Mouse (Mus musculus): Measurements from ENCODE around the gene Agap1. TPM values are rescaled to one million over a fixed set of nuclear protein-coding genes. Genes with fewer than 3 reads are reported as not detected.

The Agap1 gene
- polyA plus RNA-seq, 1 experiment from 2014 or later: 10.8 TPM

DNA sequence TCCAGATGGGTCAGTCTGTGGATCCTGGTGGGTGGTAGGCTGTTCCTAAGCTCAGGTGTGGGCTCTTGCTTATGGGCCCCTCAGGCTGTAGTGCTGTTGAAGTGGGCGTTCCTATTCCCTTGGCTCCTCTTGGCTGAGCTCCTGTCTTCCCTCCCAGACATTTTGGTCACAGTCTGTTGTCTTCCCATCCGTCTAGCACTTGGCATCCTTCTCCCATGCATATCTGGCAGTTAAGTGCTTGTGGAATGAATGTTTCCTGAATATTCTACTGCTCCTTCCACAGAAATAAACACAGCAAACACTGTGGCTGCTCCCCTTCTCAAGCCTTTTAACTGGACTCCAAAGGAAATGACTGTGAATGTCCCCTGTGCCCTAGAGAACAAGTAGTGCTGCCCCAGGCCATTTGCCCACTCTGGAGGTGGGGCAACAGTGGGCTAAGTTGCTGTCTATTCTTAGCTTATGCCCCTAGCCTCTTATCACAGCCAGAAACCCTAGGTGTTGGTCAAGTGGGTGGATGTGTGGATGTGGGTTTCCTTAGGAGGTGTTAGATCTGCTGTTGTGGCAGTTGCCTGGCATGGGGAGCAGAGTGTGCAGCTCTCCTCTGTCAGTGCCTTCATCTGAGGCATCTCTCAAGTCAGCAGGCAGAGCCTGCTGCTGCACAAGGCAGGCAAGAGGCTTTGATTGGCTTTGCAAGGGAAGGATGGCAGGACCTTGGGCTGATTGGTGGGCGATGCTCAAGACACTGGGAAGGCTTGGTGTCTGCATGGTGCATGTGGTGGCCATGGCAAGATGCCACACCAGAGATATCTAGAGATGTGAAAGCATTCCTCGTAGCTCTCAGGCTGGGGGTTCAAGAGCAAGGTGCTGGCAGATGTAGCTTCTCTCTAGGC lies 24.2 kb downstream of the Agap1 start:
- Histone ChIP-seq H3K4me2 (no peak overlapping the region), H3K9ac (ENCODE audit: low read depth, low read length) (no peak overlapping the region), H3K27ac (ENCODE audit: low read depth, low read length) (no peak overlapping the region), H3K9me3 (replicated peaks; ENCODE audit: control insufficient read depth, low read length) (no peaks in the 10 kb centered on the region), H3K4me3 (ENCODE audit: low read depth, low read length) (no peak overlapping the region), H3K36me3 (ENCODE audit: control insufficient read depth, insufficient read depth, low read length) (no peaks in the 10 kb centered on the region), H3K4me1 (ENCODE audit: control insufficient read depth, insufficient read depth, low read length) (peaks cover 29% of the 10 kb centered on the region), H3K27me3 (ENCODE audit: control insufficient read depth, insufficient read depth, low read length) (no peaks in the 10 kb centered on the region)
- 72% methylated on average over 4 of the region's 4 CpGs for WGBS (ENCODE audit: insufficient replicate concordance)
- no peak for ATAC-seq (replicated peaks; ENCODE audit: insufficient number of reproducible peaks, low FRiP score, low TSS enrichment)

DNA sequence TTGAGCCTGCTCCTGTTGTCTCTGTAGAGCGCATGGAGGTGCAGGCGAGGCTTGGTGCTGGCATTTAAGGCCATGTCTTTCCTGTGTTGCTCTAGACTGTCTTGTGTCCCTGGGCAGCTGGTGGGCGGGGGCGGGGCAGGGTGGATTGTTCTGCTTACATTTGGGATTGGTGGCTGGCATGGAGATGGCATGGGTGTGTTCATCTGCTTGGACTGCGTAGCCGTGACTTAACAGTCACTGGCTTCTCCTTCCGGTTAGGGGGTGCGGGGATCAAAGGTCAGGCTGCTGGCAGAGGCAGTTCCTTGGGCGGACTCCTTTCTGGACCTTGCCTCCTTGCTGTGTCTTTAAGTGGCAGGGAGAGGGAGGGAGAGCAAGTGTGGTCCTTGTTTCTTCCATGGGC lies 26.5 kb downstream of the Agap1 start:
- no peak overlapping the region for H3K27ac ChIP-seq (ENCODE audit: low read depth, low read length)
- H3K9me3 ChIP-seq (replicated peaks; ENCODE audit: control insufficient read depth, low read length): no peaks in the 10 kb centered on the region
- H3K4me1 ChIP-seq (ENCODE audit: control insufficient read depth, insufficient read depth, low read length): peaks cover 31% of the 10 kb centered on the region
- no peak overlapping the region for H3K4me3 ChIP-seq (ENCODE audit: low read depth, low read length)
- no peak overlapping the region for H3K9ac ChIP-seq (ENCODE audit: low read depth, low read length)
- H3K4me2 ChIP-seq: no peak overlapping the region
- ATAC-seq (replicated peaks; ENCODE audit: insufficient number of reproducible peaks, low FRiP score, low TSS enrichment): no peak
- H3K27me3 ChIP-seq (ENCODE audit: control insufficient read depth, insufficient read depth, low read length): no peaks in the 10 kb centered on the region
- no peaks in the 10 kb centered on the region for H3K36me3 ChIP-seq (ENCODE audit: control insufficient read depth, insufficient read depth, low read length)
- 83% methylated on average over 9 of the region's 9 CpGs for WGBS (ENCODE audit: insufficient replicate concordance)

DNA sequence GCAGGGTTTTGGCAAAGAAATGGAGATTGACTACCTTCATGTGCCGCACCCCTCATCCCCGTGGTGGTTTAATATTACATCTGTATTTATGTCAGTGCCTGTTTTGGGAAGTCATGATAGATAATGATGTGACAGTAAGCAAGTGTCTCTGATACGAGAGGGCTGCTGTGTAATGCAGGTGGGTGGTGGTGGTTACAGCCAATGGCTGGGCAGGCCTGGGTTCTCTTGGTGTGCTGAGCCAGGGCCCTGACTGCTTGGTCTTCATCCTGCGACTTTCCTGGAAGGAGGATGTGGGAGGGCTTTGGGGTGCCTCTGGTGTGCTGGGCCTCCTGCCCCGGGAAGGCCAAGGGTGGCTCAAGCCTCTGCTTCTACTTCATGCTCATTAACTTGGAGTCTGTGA lies 28.2 kb downstream of the Agap1 start:
- H3K27ac ChIP-seq (ENCODE audit: low read depth, low read length): no peak overlapping the region
- no peaks in the 10 kb centered on the region for H3K27me3 ChIP-seq (ENCODE audit: control insufficient read depth, insufficient read depth, low read length)
- H3K9me3 ChIP-seq (replicated peaks; ENCODE audit: control insufficient read depth, low read length): no peaks in the 10 kb centered on the region
- H3K4me2 ChIP-seq: no peak overlapping the region
- no peak overlapping the region for H3K4me3 ChIP-seq (ENCODE audit: low read depth, low read length)
- no peak for ATAC-seq (replicated peaks; ENCODE audit: insufficient number of reproducible peaks, low FRiP score, low TSS enrichment)
- no peak overlapping the region for H3K9ac ChIP-seq (ENCODE audit: low read depth, low read length)
- H3K4me1 ChIP-seq (ENCODE audit: control insufficient read depth, insufficient read depth, low read length): peaks cover 31% of the 10 kb centered on the region
- H3K36me3 ChIP-seq (ENCODE audit: control insufficient read depth, insufficient read depth, low read length): no peaks in the 10 kb centered on the region
- WGBS (ENCODE audit: insufficient replicate concordance): 60% methylated on average over 5 of the region's 5 CpGs

DNA sequence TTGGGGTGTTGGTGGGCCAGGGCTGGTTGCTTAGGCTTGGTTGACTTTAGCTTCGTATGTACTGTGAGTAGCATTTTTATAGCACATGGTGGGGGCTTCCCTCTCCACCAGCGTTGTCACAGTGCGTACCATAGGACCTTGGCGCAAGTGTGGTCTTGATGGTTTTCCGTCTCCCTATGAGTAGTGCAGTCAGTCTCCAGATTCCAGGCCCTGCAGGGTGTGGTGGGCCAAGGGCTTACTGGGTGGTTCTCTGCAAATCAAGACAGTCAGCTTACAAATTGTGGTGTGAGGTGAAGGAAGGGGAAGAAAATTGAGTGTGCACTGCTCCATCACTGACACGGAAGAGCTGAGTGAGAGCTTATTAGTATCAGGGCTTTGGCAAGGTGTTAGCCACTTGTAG lies 32.3 kb downstream of the Agap1 start:
- ATAC-seq (replicated peaks; ENCODE audit: insufficient number of reproducible peaks, low FRiP score, low TSS enrichment): no peak
- Histone ChIP-seq H3K4me2 (no peak overlapping the region), H3K4me3 (ENCODE audit: low read depth, low read length) (no peak overlapping the region), H3K36me3 (ENCODE audit: control insufficient read depth, insufficient read depth, low read length) (no peaks in the 10 kb centered on the region), H3K4me1 (ENCODE audit: control insufficient read depth, insufficient read depth, low read length) (peaks cover 24% of the 10 kb centered on the region), H3K9me3 (replicated peaks; ENCODE audit: control insufficient read depth, low read length) (no peaks in the 10 kb centered on the region), H3K9ac (ENCODE audit: low read depth, low read length) (no peak overlapping the region), H3K27me3 (ENCODE audit: control insufficient read depth, insufficient read depth, low read length) (no peaks in the 10 kb centered on the region), H3K27ac (ENCODE audit: low read depth, low read length) (no peak overlapping the region)
- 91% methylated on average over 6 of the region's 6 CpGs for WGBS (ENCODE audit: insufficient replicate concordance)

DNA sequence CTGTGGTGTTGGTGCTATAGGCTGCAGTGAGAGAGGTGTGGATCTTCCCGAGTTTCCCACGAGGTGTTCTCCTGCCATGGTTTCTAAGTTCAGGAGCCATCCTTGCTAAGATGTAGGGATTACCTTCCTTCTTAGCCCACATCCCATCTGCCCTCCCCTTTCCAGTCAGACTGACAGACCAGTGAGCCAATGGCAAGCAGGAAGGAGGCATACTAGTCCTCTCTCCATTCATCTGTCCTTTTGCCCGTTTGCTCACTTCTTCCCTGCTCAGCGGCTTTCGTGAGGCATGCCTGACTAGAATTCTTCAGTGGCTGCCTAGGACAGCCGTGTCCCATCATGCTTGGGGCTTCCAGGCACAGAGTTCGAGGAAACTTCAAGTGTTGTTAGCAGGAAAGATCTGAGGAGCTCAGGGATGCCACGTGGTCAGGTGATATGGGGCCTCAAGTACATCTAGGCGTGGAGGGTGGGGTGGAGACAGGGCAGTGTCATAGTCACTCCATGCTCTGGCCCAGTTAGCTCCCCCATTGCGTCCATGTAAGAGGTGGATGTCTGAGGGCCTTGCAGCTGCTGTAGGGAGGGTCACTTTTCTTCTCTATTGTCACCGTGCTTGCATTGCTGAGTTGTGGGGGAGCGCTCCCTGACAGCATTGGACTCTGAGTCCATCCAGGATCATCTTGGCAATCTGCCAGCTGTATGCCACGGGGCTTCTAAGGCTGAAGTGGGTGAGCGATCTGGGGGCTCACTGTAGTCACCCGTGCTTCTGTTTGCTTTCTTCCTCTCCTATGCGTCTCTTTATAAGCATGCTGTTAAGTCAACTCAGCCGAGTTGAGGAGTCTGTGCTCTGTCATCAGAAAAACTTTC lies 34.7 kb downstream of the Agap1 start:
- no peaks in the 10 kb centered on the region for H3K9me3 ChIP-seq (replicated peaks; ENCODE audit: control insufficient read depth, low read length)
- ATAC-seq (replicated peaks; ENCODE audit: insufficient number of reproducible peaks, low FRiP score, low TSS enrichment): no peak
- no peak overlapping the region for H3K27ac ChIP-seq (ENCODE audit: low read depth, low read length)
- no peaks in the 10 kb centered on the region for H3K27me3 ChIP-seq (ENCODE audit: control insufficient read depth, insufficient read depth, low read length)
- WGBS (ENCODE audit: insufficient replicate concordance): 64% methylated on average over 17 of the region's 17 CpGs
- no peak overlapping the region for H3K9ac ChIP-seq (ENCODE audit: low read depth, low read length)
- no peaks in the 10 kb centered on the region for H3K36me3 ChIP-seq (ENCODE audit: control insufficient read depth, insufficient read depth, low read length)
- peaks cover 21% of the 10 kb centered on the region for H3K4me1 ChIP-seq (ENCODE audit: control insufficient read depth, insufficient read depth, low read length)
- H3K4me2 ChIP-seq: no peak overlapping the region
- no peak overlapping the region for H3K4me3 ChIP-seq (ENCODE audit: low read depth, low read length)

DNA sequence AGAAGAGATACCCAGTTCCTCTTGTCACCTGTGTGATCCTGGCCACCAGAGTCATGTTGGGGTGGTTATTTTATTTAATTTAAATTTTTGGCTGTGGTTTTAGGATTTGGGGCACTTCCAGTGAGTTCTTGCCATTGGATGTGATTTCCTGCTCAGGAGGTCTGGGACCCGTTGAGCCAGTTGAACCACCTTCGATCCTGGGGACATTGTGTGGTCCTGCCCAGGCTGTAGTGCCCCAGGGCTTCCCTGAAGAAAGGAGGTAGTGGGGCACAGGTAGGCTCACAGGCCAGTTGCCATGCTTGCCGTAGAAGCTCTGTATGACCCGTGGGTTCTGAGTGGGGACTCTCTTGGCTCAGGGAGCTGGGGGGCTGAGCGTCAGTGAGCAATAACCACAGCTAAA lies 38.6 kb downstream of the Agap1 start:
- 87% methylated on average over 5 of the region's 5 CpGs for WGBS (ENCODE audit: insufficient replicate concordance)
- no peaks in the 10 kb centered on the region for H3K9me3 ChIP-seq (replicated peaks; ENCODE audit: control insufficient read depth, low read length)
- ATAC-seq (replicated peaks; ENCODE audit: insufficient number of reproducible peaks, low FRiP score, low TSS enrichment): no peak
- H3K4me3 ChIP-seq (ENCODE audit: low read depth, low read length): no peak overlapping the region
- no peaks in the 10 kb centered on the region for H3K27me3 ChIP-seq (ENCODE audit: control insufficient read depth, insufficient read depth, low read length)
- H3K4me2 ChIP-seq: no peak overlapping the region
- H3K27ac ChIP-seq (ENCODE audit: low read depth, low read length): no peak overlapping the region
- H3K36me3 ChIP-seq (ENCODE audit: control insufficient read depth, insufficient read depth, low read length): no peaks in the 10 kb centered on the region
- no peak overlapping the region for H3K9ac ChIP-seq (ENCODE audit: low read depth, low read length)
- peaks cover 20% of the 10 kb centered on the region for H3K4me1 ChIP-seq (ENCODE audit: control insufficient read depth, insufficient read depth, low read length)

DNA sequence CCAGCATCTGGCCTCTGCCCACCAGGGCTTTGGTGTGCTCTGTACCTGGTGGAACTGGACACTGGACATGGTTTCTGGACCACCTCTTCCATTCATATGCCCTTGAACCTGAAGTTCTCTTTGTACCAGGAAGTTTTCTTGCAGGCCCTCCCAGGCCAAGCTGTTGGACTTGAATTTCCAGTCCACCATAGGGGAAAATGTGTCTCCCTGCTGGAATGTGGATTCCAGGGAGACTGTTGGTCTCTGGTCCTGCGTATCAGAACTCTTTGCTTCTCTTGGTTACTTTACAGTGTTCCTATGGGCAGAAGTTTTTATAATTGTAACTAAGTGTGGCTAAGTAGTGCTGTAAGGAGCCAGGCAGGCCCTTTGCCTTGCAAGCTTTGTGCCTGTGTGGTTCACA lies 40.2 kb downstream of the Agap1 start:
- 81% methylated on average over 1 of the region's 1 CpGs for WGBS (ENCODE audit: insufficient replicate concordance)
- H3K27me3 ChIP-seq (ENCODE audit: control insufficient read depth, insufficient read depth, low read length): no peaks in the 10 kb centered on the region
- peaks cover 10% of the 10 kb centered on the region for H3K4me1 ChIP-seq (ENCODE audit: control insufficient read depth, insufficient read depth, low read length)
- no peak overlapping the region for H3K4me3 ChIP-seq (ENCODE audit: low read depth, low read length)
- H3K27ac ChIP-seq (ENCODE audit: low read depth, low read length): no peak overlapping the region
- H3K4me2 ChIP-seq: no peak overlapping the region
- H3K9me3 ChIP-seq (replicated peaks; ENCODE audit: control insufficient read depth, low read length): no peaks in the 10 kb centered on the region
- ATAC-seq (replicated peaks; ENCODE audit: insufficient number of reproducible peaks, low FRiP score, low TSS enrichment): no peak
- no peak overlapping the region for H3K9ac ChIP-seq (ENCODE audit: low read depth, low read length)
- no peaks in the 10 kb centered on the region for H3K36me3 ChIP-seq (ENCODE audit: control insufficient read depth, insufficient read depth, low read length)

DNA sequence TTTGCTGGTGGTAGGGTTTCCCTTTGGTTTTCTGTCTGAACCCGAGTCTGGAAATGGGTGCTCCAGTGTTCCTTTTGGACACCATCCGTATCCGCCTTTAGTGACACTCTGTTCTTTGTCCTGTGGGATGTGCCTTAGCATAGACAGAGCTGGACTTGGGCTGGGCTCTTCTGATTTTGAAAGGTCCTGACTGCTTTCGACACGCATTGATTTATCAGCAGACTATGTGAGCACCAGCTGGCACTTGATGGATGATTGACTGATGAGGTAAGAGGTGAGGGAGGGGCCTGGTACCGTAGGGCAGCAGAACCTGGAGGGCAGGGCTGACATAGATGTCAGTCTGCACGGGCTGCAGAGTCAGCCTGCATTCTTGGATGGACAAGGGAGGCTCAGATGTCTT lies 41.6 kb downstream of the Agap1 start:
- H3K4me1 ChIP-seq (ENCODE audit: control insufficient read depth, insufficient read depth, low read length): peaks cover 6% of the 10 kb centered on the region; the same call in 1 of the 2 replicates
- no peak overlapping the region for H3K27ac ChIP-seq (ENCODE audit: low read depth, low read length)
- ATAC-seq (replicated peaks; ENCODE audit: insufficient number of reproducible peaks, low FRiP score, low TSS enrichment): no peak
- H3K27me3 ChIP-seq (ENCODE audit: control insufficient read depth, insufficient read depth, low read length): no peaks in the 10 kb centered on the region
- H3K9ac ChIP-seq (ENCODE audit: low read depth, low read length): no peak overlapping the region
- no peaks in the 10 kb centered on the region for H3K36me3 ChIP-seq (ENCODE audit: control insufficient read depth, insufficient read depth, low read length)
- H3K4me2 ChIP-seq: no peak overlapping the region
- H3K4me3 ChIP-seq (ENCODE audit: low read depth, low read length): no peak overlapping the region
- H3K9me3 ChIP-seq (replicated peaks; ENCODE audit: control insufficient read depth, low read length): no peaks in the 10 kb centered on the region
- 54% methylated on average over 7 of the region's 7 CpGs for WGBS (ENCODE audit: insufficient replicate concordance)

All from heart, embryonic 11.5 days (tissue).